Mouse (Mus musculus) lung, postnatal 4 days (tissue): ENCODE data around the gene Rhd.

ENCODE experiments used
- DNase-seq, 2 experiments: peaks; one replicate each; pipeline ENCODE4 v3.0.0; 2021

The Rhd gene

GRCm38 (mm10) chr4:134937240-134938176, 73.2 kb downstream of the Rhd start:
- DNase-seq: peak in 1 of 2 experiments; percentile 66

- DNase-seq: no peak
Measured at GRCm38 (mm10) chr4:134939900-134940299, 75.6 kb downstream of the Rhd start.

GRCm38 (mm10) chr4:134943758-134944538, 79.6 kb downstream of the Rhd start:
- peak; percentile 40 to 57 for DNase-seq
